Mouse (Mus musculus): ENCODE measurements around the gene Gm20388. TPM values are rescaled to one million over a fixed set of nuclear protein-coding genes. Genes with fewer than 3 reads are reported as not detected.
A peak's percentile ranks its signal among the peaks of the same experiment; 100 is the strongest.

The Gm20388 gene
- polyA plus RNA-seq, 1 experiment from 2014 or later: not detected

DNA sequence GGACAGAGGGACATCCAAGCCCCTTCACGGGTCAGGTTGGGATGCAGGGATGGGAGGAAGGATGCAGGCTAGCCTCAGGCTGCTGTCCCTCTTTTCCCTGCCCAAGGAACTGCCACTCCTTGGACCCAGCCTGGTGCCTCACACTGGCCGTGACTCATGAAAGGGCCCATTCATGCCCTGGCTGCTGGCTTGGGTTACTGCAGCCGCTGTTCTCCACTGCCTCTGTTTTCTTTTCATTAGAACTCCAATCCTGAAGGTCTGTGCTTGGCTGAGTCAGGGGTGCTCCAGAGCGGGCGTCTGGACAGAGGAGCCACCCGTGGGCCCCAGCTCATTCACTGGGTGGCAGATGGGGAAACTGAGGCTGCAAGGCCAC, 2314.0 kb downstream of the Gm20388 start:
- ATAC-seq: no peak
- no peak overlapping the region for H3K4me3 ChIP-seq
- H3K4me1 ChIP-seq: no peaks in the 10 kb centered on the region

DNA sequence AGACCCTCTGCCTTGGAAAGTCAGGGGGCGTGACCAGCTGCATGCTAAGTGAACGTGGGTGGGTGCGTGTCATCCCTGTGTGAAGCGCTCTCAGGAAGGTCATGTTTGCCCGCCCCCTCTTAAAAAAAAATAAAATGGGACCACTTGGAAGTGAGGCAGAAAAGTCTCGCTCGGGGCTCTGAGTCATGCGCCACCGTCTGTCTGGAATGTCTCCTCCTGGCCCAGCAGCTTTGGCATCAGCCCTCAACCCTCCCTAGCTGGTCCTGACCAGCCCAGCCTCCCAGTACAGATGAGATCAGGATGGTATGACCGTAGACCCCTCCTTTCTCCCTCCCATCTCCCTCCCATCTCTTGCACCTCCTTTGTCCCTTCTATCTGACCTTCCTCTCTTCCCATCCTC, 2314.8 kb downstream of the Gm20388 start:
- Histone ChIP-seq H3K9ac (no peak overlapping the region), H3K4me2 (no peak overlapping the region), H3K9me3 (replicated peaks) (no peaks in the 10 kb centered on the region), H3K4me3 (no peak overlapping the region), H3K36me3 (no peaks in the 10 kb centered on the region), H3K4me1 (no peaks in the 10 kb centered on the region), H3K27ac (no peak overlapping the region), H3K27me3 (replicated peaks) (peaks cover 70% of the 10 kb centered on the region)
- ATAC-seq: no peak
- 65% methylated on average over 10 of the region's 10 CpGs for WGBS (ENCODE audit: insufficient replicate concordance)

More for the DNA sequence above, 2314.0 kb downstream of the Gm20388 start:
- no peaks in the 10 kb centered on the region for H3K9me3 ChIP-seq (replicated peaks)
- H3K27ac ChIP-seq: no peak overlapping the region
- no peak overlapping the region for H3K9ac ChIP-seq
- H3K27me3 ChIP-seq (replicated peaks): peaks cover 65% of the 10 kb centered on the region
- H3K4me2 ChIP-seq: no peak overlapping the region
- WGBS (ENCODE audit: insufficient replicate concordance): 63% methylated on average over 6 of the region's 6 CpGs
- no peaks in the 10 kb centered on the region for H3K36me3 ChIP-seq

DNA sequence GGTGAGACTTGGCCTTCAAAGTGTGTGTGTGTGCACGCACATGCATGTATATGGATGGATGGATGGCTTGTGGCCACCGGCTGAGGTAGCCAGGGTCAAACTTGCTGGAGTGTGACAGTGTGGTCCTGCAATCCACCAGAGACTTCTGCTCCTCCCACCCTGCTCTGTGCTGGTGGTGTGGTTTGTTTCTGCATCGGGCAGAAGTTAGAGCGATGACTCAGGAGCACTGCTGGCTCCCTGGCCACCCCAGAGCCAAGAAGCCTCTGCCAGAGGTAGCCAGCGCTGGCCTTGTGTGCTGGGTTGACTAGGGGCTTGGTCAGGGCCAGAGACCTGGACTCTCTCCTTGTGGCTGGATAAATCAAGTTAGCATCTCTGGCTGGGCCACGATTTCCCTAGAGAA, 2316.7 kb downstream of the Gm20388 start:
- H3K27me3 ChIP-seq (replicated peaks): peaks cover 76% of the 10 kb centered on the region
- ATAC-seq: no peak
- H3K9me3 ChIP-seq (replicated peaks): no peaks in the 10 kb centered on the region
- no peak overlapping the region for H3K9ac ChIP-seq
- WGBS (ENCODE audit: insufficient replicate concordance): 64% methylated on average over 6 of the region's 6 CpGs
- no peak overlapping the region for H3K27ac ChIP-seq
- H3K36me3 ChIP-seq: no peaks in the 10 kb centered on the region
- no peak overlapping the region for H3K4me2 ChIP-seq
- no peak overlapping the region for H3K4me3 ChIP-seq
- H3K4me1 ChIP-seq: no peaks in the 10 kb centered on the region

DNA sequence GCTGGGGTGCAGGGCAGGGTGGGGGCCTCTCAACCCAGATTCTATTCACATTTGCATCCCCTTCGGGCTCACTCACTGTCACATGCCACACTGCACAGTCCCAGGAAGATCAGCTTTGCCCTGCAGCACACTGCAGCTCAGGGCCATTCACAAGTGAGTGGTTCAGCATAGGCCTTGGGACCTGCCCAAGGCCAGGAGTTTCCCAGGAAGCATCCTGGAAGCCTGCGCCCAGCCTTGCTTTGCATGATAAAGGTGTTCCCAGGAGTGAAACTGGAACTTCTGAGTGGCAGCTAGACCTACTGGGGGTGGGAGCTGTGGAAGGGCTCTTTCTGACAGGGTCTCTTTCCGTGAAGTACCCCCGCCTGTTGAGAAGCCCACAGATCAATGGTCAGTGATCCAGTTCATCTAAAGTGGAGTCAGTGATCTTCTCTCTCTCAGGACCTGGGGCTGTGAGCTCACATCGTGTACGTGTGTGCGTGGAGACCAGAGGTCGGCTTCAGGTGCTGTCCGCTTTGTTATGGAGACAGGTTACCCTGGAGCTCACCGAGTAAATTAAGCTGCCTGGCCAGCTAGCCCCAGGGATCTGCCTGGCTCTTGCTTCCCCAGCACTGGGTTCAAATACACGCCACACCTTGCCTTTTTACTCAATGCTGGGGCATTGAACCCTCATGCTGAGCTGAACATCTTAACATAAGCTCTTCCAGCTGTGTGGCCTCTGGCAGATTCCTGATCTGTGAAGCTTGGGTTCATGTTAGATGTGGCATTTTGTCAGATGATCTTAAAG, 2318.3 kb downstream of the Gm20388 start:
- H3K4me2 ChIP-seq: no peak overlapping the region
- H3K36me3 ChIP-seq: no peaks in the 10 kb centered on the region
- peaks cover 85% of the 10 kb centered on the region for H3K27me3 ChIP-seq (replicated peaks)
- H3K9ac ChIP-seq: no peak overlapping the region
- H3K9me3 ChIP-seq (replicated peaks): no peaks in the 10 kb centered on the region
- no peaks in the 10 kb centered on the region for H3K4me1 ChIP-seq
- 43% methylated on average over 11 of the region's 11 CpGs for WGBS (ENCODE audit: insufficient replicate concordance)
- H3K4me3 ChIP-seq: no peak overlapping the region
- H3K27ac ChIP-seq: no peak overlapping the region
- no peak for ATAC-seq

DNA sequence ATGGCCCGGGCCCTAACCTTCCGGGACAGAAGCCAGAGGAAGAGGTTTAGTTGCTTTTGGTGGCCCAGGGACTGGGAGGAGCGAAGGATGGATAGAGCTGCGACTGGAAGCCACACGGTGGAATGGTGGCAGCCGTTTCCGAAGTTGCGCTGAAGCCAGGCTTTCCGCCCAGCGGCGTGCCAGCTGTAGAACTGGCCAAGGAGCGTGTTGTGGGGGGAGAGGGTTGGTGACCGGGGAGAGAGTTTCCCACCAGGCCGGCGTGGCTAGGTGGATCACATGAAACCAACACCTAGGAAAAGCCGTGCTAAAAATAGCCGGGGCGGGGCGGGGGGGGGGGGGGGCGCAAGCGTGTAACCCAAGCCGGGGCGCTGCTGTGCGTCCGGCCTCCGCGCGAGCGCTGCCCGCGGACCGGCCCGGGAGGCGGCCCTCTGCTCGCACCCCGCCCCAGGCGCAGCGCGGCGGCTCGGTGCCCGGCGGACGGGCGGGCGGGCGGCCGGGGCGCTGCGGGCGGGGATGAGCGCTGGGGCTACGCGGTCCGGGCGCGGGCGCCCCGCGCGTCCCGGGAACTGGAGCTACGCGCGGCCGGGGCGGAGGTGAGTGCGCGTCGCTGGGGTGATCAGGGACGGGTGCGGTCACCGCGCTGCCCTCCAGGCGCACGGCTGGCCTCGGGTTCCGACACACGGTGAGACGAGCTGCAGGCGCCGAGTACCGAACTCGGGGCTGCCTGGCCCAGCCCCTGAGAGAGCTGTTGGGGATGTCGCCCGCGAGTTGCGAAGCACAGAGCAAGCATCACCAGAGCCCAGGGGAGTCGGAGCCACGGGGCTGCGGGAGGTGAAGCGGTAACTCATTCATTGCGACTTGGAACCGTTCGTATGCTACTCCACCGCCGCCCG, 2319.4 kb downstream of the Gm20388 start:
- Histone ChIP-seq H3K27ac (no peak overlapping the region), H3K9me3 (replicated peaks) (no peaks in the 10 kb centered on the region), H3K4me3 (peak overlapping the region; percentile 44), H3K4me1 (no peaks in the 10 kb centered on the region), H3K9ac (no peak overlapping the region), H3K36me3 (no peaks in the 10 kb centered on the region), H3K27me3 (replicated peaks) (peaks cover 91% of the 10 kb centered on the region), H3K4me2 (peak overlapping the region; percentile 64)
- 3% methylated on average over 82 of the region's 98 CpGs for WGBS (ENCODE audit: insufficient replicate concordance)
- ATAC-seq: no peak; the same call in 1 of the 2 replicates

DNA sequence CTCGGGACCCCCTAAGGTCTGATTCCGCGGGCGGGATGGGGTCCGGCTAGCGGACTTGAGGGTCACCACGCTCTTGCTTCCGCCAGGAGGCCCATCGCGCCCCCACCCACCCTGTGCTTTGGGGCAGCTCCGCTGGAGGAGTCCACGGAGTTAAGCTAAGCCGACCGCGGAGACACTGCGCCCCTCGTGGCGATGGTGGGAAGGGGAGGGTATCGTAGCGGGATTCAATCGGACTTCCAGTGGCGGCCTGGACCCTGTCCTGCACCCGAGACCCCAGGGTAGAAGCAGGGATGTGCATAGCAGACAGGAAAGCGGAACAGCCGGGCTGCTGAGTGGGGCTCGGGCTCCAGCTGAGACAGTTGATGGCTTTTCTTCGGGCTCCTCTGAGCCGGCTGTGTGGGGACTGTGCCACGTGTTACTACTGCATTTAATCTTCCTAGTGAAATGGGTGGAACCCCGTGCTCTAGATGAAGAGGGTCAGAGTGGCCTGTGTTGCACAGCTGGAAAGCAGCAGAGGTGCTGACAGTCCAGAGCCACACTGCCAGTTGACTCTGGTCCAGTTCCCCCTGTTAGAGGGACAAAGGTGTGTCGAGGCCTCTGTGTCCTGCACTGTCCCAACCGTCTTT, 2320.2 kb downstream of the Gm20388 start:
- peaks cover 96% of the 10 kb centered on the region for H3K27me3 ChIP-seq (replicated peaks)
- 5% methylated on average over 32 of the region's 32 CpGs for WGBS (ENCODE audit: insufficient replicate concordance)
- H3K36me3 ChIP-seq: no peaks in the 10 kb centered on the region
- peak; percentile 28; the same call in 1 of the 2 replicates for ATAC-seq
- H3K4me2 ChIP-seq: peak overlapping the region; percentile 64
- H3K27ac ChIP-seq: no peak overlapping the region
- no peaks in the 10 kb centered on the region for H3K4me1 ChIP-seq
- peak overlapping the region; percentile 44 for H3K4me3 ChIP-seq
- H3K9me3 ChIP-seq (replicated peaks): no peaks in the 10 kb centered on the region
- H3K9ac ChIP-seq: no peak overlapping the region

DNA sequence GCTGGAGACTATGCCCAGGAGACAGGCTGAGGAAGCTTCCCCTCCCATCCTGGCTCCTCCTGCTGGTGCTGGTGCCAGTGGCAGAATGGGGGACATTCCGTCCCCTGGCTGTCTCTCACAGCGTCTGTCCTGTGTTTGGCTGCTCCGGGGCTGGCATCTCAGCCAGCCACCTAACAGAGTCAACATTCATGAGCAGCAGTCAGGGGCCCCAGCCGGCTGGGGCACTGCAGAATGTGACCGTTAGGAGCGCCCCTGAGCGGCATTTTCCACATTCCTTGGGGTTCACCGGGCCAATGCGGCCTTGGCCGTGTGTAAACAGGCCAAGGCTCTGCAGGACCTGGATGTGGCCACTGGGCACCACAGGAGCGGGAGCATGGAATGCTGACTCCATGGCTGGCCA, 2323.4 kb downstream of the Gm20388 start:
- Histone ChIP-seq H3K9me3 (replicated peaks) (no peaks in the 10 kb centered on the region), H3K9ac (no peak overlapping the region), H3K4me1 (no peaks in the 10 kb centered on the region), H3K27ac (no peak overlapping the region), H3K27me3 (replicated peaks) (peaks cover 82% of the 10 kb centered on the region), H3K4me3 (no peak overlapping the region), H3K4me2 (no peak overlapping the region), H3K36me3 (no peaks in the 10 kb centered on the region)
- ATAC-seq: no peak
- WGBS (ENCODE audit: insufficient replicate concordance): 48% methylated on average over 11 of the region's 11 CpGs

DNA sequence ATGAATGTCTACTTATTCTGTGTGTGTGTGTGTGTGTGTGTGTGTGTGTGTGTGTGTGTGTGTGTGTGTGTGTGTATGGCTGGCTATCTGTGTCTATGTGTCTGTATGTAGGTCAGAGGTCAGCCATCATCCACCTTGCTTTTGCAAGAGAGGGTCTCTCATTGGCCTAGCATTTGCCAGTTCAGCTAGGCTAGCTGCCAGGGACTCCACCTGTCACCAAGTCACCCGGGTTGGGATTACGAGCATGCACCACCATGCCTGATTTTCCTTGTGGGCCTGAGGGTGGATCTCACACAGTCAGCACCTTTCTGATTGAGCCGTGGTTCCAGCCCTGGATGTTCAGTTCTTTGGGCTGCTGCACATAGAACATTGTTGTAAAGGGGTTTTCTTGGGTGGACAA, 2325.9 kb downstream of the Gm20388 start:
- 67% methylated on average over 3 of the region's 3 CpGs for WGBS (ENCODE audit: insufficient replicate concordance)
- H3K9ac ChIP-seq: no peak overlapping the region
- H3K27me3 ChIP-seq (replicated peaks): peaks cover 57% of the 10 kb centered on the region
- ATAC-seq: no peak
- H3K4me1 ChIP-seq: no peaks in the 10 kb centered on the region
- H3K4me3 ChIP-seq: no peak overlapping the region
- H3K4me2 ChIP-seq: no peak overlapping the region
- no peaks in the 10 kb centered on the region for H3K9me3 ChIP-seq (replicated peaks)
- H3K36me3 ChIP-seq: no peaks in the 10 kb centered on the region
- no peak overlapping the region for H3K27ac ChIP-seq

DNA sequence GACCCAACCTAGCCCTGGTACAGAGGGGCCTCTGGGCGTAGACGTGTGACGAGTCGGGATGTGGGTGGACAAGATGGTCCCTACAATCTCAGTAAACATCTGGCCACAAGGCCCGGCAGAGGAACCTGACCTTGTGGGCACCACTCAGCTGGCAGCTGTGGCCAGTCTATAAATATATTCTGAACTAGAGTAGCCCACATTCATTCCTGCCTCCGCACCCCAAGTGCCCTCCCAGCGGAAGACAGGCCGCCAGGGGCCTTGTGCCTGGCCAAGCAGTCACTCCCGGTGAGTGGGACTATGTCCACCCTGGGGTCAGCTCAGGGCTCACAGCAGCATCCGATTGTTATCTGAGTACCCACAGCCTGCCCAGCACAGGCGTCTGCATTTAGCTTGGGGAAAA, 2327.6 kb downstream of the Gm20388 start:
- H3K4me2 ChIP-seq: no peak overlapping the region
- peaks cover 40% of the 10 kb centered on the region for H3K27me3 ChIP-seq (replicated peaks)
- no peaks in the 10 kb centered on the region for H3K4me1 ChIP-seq
- no peaks in the 10 kb centered on the region for H3K9me3 ChIP-seq (replicated peaks)
- ATAC-seq: no peak
- H3K27ac ChIP-seq: no peak overlapping the region
- WGBS (ENCODE audit: insufficient replicate concordance): 71% methylated on average over 11 of the region's 11 CpGs
- H3K36me3 ChIP-seq: no peaks in the 10 kb centered on the region
- no peak overlapping the region for H3K4me3 ChIP-seq
- no peak overlapping the region for H3K9ac ChIP-seq

DNA sequence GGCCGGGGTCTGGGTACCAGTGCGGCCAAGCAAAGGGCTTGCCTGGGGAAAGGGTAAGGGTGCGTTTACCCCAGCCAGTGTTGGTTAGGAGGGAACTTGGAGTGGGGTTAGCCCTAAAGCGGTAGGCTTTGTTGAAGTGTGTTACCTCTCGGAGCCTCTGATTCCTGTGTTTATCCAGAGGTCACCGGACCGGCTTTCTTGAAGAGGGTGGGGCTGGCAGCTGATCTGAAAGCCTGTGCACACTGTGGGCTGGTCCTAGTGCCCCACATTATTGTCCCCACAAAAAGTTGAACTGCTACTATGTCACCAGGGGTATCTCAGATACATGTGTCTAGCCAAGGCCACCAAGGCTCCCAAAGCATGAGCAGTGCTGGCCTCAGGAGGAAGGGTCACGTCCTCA, 2328.1 kb downstream of the Gm20388 start:
- Histone ChIP-seq H3K4me3 (no peak overlapping the region), H3K36me3 (no peaks in the 10 kb centered on the region), H3K27me3 (replicated peaks) (peaks cover 35% of the 10 kb centered on the region), H3K4me1 (no peaks in the 10 kb centered on the region), H3K9ac (no peak overlapping the region), H3K27ac (no peak overlapping the region), H3K4me2 (no peak overlapping the region), H3K9me3 (replicated peaks) (no peaks in the 10 kb centered on the region)
- ATAC-seq: no peak
- 65% methylated on average over 8 of the region's 8 CpGs for WGBS (ENCODE audit: insufficient replicate concordance)

DNA sequence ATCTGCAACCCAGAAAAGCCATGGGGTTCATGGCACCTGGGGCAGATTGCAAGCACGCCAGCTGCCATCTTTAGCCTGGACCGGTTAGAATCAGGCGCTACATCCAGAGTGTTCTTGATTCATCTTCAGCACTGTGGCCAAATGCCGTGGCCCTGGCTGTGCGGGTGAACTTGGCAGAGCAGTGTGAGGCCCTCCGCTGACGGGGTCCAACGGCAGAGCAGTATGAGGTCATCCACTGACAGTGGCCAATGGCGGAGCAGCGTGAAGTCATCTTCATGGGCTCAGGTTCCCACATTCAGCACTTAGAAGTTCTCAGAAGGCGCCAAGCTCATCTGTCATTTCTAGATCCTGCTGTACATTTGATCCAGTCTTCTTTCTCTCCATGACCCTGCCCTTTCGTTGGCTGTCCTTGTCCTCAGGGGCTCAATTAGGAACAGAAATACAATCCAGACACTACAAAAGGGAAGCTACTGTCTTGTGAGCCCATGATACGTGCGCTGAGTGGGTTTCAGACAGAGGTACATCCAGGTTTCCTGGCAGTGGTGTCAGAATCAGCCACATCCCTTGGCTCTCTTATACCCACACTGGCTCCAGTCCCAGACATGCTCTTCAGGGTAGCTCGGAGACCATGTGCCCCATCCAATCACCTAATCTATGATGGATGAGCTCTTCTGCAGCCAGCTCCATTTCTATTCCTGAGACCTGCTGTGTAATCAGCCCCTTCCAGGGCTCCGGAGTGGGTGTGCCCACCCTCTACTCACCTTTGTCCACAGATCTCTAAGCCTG, 2329.8 kb downstream of the Gm20388 start:
- H3K4me1 ChIP-seq: no peaks in the 10 kb centered on the region
- no peaks in the 10 kb centered on the region for H3K9me3 ChIP-seq (replicated peaks)
- H3K27me3 ChIP-seq (replicated peaks): peaks cover 29% of the 10 kb centered on the region; the same call in 1 of the 2 replicates
- H3K4me3 ChIP-seq: no peak overlapping the region
- whole genome bisulfite sequencing (ENCODE audit: insufficient replicate concordance): 71% methylated on average over 16 of the region's 16 CpGs
- no peak overlapping the region for H3K9ac ChIP-seq
- no peaks in the 10 kb centered on the region for H3K36me3 ChIP-seq
- H3K4me2 ChIP-seq: no peak overlapping the region
- ATAC-seq: no peak
- H3K27ac ChIP-seq: no peak overlapping the region

All from liver, embryonic 12.5 days (tissue).